Mouse (Mus musculus): ENCODE measurements at regions not wholly inside any gene's neighbourhood (a gene's known extent, or its start where the extent isn't known, plus 50 kb on each side); places are given as distances from the start of the nearest gene placed in this dataset.

DNA sequence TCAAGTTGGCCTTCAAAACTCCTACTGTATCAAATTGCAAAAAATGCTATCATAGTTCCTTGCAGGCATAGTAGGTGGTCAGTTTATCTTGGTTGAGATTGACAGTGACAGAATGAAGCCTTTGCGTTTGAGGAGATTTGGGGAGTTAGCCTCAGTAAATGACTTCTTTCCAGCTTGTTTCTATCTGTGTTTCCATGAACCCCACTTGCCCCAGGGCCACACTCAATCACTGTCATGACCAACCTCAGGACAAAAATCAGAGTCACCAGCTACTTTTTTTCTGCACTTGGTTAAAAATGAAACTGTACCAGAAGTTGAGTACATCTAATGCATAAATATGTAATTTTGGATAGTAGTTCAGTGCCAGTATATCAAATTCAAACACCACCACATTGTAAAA, 287.7 kb upstream of the Arid1b start:
- no peak for DNase-seq (ENCODE audit: low spot score)

DNA sequence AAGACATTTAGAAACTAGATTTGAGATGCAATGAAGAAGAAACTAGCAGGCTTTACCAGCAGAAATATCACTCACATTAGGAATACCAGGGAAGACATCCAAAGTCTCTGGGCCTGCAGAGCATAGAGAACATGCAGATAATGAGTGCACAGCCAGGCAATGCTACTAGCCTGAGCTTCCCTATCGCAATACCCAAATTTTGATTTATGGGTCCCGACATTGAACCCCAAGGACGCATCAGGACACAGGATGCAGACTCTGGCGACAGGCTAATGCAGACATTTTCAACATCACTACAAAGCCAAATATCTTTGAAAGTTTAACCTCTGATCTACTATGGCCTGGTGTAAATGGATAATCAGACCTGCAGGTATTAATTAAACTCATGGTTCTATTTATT, 273.1 kb upstream of the Arid1b start:
- DNase-seq (ENCODE audit: low spot score), result no peak

DNA sequence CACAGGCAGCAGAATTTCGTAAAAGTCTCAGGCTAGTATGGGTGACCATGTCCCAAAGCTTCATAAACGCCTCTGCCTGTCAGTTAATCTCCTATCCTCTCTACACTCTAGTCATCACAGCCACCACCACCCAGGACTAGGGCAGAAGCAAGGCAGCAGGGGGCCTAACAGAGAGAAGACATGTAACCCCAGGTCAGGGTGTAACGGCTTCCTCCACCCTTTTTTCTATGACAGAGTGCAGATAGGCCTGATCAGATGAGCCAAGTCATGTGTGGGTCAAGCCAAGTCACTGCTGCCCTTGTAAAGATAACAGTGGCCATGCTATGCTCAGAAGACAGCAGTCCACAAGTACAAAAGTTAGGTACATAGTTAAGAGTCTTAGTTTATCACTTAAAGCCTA, 270.1 kb upstream of the Arid1b start:
- no peak for DNase-seq (ENCODE audit: low spot score)

DNA sequence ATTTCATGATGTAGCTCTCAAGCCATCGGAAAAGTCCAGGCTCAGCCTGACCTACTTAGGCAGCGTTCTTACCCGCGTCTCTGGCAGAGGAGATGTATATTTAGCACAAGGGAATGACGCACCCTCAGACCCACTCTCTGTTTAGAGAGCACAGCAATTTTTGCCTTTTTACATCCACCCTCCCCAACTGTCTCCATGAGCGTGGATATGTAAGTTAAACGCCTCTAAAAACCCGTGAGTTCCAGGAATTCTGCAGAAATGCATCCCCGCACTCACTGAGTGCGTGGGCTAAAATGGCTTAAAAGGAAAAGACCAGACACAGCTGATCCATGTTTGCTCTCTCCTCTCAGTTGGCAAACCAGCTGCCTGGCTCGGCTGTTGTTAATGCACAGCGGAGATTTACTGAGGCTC, 267.8 kb upstream of the Arid1b start:
- DNase-seq (ENCODE audit: low spot score), result no peak

DNA sequence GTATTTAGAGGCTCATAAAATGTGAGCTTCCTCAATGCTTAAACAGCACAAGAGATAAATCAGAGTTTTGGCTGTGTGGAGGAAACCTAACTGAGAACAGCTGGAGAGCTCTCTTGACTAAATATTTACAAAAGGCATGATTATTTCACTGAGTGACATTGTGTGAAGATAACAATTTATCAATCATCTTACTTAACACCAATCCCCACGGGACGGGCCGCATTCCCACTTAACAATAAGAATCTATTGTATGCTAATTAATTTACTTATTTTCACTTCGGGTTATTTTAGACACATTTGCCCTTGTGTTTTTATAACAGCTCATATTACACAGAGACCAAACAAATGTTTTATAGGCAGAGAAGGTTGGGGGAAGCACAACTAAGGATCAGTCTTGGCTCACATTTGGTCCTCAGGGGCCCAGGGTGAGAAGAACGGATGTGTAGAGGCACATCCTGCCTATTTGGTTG, 259.7 kb upstream of the Arid1b start:
- DNase-seq (ENCODE audit: low spot score), result no peak

DNA sequence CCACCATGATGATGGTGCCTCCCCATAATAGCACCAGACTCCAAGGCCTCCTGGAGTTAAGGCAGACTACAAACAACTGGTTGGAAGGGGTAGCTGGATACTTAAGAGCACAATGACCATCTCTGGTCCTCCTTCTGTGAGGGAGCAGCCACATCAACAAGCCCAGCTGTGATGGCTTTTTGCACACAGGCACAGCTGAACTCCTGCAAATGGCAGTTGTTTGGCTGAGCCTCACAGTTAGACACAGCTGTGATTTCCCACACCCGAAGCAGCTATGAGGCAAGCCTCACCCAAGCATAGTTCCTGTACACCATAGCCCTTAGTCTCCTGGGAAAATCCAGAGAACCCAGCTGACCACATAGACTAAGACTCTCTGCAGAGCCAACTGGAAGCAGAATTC, 258.9 kb upstream of the Arid1b start:
- no peak for DNase-seq (ENCODE audit: low spot score)

DNA sequence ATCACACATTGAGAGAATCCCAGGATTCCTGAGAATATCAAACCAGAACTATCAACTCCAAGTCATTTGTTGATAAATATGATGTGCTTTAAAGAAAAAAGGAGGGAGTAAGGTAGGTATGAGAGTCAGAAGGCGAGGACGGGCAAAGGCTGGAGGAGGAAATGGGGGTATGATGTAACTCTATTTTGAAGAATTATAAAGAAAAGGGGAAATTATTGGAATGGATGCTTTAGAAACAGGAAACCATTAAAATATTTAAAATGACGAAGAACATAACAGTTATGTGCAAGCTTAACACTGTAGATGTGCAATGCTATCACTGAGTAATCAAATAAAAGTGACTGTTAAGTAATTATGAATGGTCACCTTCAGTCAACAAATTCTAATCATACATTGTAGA, 257.4 kb upstream of the Arid1b start:
- no peak for DNase-seq (ENCODE audit: low spot score)

DNA sequence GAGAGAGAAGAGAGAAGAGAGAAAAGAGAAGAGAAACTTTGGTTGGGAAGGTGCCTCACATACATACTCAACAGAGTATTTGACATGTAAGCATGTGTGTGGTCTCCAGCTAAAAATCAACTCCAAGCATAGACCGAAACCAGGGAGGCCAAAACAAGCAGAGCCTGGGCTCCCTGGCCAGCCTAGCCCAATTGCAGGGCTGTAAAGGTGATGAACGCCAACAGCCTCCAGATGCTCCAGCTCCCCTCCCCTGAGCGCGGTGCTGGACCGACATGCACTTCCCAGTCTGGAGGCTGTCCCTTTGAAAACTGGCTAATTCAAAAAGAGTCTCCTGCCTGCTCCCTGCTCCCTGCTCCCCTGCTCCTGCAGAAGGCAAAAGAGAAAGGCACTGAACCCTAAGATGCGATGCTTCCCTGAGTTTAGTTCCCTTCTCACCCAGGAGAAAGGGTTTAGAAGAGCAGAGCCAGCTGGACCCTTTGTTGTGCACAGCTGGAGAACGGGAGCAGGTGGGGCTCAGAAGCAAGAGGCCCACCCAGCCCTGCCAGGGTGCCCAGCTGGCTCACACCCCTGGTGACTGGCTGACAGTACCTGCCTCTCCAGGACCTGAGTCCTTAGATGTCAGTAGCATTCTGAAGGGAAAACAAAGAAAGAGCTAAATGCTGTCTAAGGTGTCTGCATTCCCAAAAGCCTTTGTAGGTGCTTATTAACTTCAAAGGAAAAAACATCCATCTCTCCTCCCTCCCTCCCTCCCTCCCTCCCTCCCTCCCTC, 255.2 kb upstream of the Arid1b start:
- DNase-seq (ENCODE audit: low spot score), result no peak

DNA sequence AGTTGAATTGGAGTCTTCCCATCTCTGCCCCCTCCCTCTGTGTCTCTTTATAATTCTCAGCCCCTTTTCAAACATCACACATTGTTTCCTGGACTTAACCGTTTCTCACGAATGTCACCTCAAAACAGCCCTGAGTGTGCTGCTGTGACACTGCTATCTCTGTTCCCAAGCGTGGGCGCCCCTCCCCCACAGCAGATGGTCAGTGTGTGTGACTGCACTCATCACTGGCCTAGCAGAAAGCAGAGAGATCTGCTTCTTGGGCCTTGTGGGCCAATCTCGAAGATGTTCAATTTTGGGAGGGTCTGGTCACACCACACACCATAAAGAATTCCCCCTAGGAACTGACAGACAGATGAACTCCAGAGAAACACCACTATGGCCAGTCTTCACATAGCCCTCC, 253.3 kb upstream of the Arid1b start:
- DNase-seq (ENCODE audit: low spot score), result no peak

DNA sequence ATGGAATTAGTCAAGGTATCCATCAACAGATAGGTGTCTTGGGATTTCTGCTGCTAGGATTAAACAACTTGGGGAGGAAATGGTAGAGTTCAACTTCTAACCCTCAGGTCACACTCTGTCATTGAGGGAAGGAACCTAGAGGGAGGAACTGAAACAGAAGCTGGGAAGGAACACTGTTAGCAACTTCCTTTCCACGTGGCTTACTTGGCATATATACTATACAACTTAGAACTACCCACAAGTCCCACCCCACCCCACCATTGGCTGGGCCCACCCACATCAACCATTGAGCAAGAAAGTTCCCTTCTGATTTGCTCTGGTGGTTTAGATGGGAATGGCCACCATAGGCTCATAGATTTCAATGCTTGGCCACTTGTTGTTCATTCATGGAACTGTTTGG, 251.8 kb upstream of the Arid1b start:
- no peak for DNase-seq (ENCODE audit: low spot score)

DNA sequence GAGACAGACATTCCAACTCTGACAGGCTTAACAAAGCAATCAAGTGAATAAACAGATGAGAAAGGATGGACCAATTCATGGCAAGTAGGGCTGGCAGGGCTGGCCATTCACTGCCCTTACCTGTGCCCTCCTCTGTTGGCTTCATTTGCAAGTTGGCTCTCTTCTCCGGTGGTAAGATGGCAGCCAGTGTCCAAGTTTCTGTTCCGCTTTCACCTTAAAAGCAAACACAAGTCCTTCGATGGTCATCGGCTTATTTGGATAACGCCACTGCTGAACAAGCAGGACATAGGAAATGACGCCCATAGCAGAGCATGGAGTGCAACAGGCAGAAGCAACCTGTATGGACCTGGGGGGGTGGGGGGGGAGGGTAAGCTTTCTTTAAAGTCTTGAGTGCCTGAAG, 231.2 kb upstream of the Arid1b start:
- no peak for DNase-seq (ENCODE audit: low spot score)

DNA sequence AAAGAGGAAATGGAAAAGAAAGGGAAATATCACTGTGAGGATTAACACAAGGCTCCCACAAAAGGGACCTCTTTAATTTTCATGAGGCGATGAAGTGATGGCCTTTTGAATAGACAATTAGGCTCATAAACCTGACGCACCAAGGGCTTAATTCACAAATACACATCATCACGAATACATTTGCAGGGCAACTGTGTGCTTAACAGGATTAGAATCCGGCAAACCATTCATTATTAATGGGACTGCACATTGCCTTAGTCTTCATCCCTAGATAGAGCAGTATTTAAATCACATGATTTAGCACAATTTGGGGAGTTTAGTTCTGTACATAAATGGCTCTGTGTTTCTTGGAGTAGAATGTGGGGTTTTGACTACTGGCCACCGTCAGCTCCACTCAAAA, 228.4 kb upstream of the Arid1b start:
- no peak for DNase-seq (ENCODE audit: low spot score)

DNA sequence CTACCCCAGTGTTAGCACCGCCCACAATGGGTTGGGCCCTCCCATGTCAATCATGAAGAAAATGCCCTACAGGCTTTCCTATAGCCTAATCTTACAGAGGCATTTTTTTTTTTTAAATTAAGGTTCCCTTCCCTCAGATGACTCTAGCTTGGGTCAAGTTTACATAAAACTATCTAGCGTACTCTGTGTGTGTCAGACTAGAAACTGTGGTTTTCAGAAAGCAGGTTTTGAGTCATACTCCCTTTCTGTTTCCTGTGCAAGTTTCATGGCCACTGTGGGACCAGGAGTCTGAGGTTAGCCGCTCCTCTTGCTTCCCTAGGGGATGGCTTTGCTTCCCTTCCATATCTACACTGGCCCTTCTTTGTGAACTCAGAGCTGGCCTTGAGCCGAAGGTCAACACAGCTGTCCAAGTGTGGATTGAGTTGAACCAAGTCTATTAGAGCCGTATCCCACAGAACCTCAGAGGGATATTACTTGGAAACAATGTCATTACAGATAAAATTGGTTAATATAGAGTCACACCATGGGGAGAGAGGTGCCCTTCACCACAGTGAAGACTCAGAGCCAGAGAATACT, 226.1 kb upstream of the Arid1b start:
- no peak for DNase-seq (ENCODE audit: low spot score)

DNA sequence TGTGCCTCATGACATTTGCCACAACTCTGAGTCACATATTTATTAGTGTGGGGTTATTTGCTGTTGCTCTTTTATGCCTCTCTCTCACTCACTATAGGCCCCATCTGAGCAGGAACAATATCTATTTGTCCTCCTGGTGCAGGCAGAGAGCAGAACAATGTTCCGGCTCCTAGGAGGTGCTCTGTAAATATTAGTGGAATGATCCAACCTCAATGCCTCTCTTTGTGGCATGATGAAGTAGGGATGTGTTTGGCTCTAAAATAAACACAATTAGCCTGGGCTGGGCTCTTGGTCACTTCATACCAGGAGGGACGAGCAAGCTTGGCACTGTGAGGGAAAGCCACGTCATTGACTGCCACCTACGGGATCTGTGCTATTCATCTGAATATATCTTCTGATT, 224.8 kb upstream of the Arid1b start:
- no peak for DNase-seq (ENCODE audit: low spot score)

DNA sequence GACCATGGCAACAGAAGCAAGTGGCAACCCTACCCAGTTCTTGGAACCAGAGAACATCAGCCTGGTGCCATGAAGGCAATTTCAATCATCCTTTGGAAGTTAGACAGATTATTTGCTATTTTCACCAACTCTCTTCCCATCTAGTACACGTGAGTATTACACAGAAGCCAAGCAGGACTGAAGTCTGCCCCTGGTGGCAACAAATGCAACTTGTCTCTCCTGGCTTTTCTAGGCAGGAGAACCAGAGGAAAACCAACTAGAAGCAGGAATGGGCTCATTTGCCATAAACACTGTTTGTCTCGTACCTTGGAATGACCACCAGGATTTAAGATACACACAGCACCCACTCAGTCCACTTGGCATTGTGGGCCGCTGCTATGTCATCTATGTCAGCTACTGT, 224.1 kb upstream of the Arid1b start:
- no peak for DNase-seq (ENCODE audit: low spot score)

DNA sequence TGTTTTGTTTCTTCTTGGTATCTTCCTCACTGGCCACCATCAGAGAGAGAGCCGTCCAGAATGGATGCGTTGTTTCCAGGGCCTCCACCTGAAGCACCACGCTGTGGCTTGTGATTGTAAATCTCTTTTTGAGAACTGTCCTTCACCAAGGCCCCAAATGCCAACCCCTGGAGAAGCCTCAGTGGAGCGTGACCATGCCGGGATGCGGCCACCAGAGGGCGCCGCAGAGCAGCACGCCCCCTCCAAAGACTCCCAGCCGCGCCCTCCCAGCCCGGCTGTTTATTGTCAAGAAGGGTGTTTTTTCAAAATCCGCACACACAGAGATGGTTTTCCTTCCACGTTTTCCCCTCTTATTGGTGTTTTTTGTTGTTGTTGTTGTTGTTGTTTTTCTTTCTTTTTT, 216.0 kb upstream of the Arid1b start:
- peak; percentile 61 for DNase-seq (ENCODE audit: low spot score)

DNA sequence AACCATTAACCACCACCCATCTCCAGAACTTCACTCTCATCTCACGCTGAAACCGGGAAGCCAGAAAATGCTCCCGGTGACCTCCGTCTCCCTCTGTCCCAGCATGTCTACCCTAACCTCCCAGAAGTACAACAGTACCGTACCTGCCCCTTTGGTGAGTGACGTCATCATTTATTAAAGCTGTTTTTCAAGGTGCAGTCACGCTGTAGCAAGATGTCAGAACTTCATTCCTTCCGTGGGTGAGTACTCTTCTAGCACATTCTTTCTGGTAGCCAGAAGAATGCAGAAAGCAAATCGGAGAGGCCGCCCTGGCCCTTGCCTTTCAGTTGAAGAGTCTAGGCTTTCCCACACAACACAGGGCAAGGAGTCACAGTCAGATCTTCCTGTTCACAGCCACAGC, 215.1 kb upstream of the Arid1b start:
- no peak for DNase-seq (ENCODE audit: low spot score)

DNA sequence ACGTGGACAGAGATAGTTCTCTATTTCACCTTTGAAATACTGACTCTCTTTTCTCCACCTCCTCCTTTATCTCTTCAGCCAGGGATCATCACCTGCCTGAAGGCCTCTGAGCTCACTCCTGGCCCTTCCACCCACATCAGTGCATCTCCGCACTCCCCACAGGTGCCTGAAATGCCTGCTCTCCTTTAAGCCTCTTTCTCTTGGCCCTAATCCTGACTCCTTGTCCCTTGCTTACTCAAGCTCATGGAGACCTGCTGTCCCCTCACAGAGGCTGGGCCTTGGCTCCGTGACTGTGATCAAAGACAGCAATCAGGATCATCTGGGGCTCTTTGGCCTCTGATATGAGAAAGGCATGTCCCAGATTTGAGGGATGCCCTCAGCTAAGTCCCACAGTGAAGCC, 212.5 kb upstream of the Arid1b start:
- no peak for DNase-seq (ENCODE audit: low spot score)

DNA sequence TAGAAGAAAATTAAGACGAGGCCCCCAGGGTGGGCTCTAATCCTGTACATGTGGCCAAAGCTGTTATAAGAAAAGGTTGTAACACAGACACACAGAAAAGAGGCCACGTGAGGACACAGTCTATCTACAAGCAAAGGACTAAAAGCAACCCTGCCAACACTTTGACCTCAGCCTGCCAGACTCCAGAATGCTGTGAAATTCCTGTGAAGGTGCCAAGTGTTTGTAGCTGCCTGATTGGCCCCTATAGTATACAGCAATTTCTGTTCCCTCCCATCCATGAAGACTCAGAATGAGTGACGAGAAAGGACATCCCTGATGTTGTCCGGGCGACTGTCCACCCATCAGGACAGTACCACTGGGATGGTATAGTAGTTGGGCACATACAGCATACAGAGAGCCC, 209.8 kb upstream of the Arid1b start:
- DNase-seq (ENCODE audit: low spot score), result no peak

DNA sequence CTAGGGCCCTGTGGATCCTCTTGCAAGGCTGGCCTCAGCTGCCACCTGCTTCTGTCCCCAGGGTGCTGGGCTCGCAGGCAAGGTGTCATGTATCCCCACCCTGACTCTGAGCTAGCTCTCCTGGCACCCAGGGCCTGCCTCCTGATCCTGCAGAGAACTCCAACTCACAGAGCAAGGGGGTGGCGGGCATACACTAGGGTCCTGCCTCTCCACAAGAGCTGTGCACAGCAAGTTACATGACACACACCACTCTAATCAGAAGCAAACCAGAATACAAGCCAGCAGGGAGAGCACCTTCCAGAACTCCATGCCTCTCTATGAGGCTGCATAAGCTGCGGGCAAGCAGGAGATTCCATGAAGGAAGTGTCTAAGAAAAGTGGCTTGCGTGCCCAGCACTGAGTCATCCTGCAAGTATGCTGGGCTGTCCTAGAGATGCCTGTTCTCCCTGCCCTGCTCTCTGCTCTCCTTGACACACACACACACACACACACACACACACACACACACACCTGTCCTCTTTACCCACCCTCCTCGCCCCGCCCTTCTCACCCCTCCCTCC, 208.8 kb upstream of the Arid1b start:
- DNase-seq (ENCODE audit: low spot score), result no peak

DNA sequence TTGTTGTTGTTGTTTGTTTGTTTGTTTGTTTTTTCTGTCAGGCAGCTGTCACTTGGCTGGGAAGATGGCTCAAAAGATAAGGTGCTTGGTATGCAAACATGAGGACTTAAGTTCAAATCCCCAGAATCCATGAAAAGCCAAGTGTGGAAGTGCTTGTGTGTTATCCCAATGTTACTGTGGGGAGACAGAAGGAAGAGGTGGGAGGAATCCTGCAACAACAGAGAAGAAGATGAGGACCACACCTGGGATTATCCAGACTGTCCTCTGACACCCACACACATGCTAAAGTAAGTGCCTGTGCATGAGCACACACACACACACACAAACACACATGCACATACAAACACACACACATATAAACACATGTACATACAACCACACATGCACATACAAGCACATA, 207.6 kb upstream of the Arid1b start:
- DNase-seq (ENCODE audit: low spot score), result no peak

DNA sequence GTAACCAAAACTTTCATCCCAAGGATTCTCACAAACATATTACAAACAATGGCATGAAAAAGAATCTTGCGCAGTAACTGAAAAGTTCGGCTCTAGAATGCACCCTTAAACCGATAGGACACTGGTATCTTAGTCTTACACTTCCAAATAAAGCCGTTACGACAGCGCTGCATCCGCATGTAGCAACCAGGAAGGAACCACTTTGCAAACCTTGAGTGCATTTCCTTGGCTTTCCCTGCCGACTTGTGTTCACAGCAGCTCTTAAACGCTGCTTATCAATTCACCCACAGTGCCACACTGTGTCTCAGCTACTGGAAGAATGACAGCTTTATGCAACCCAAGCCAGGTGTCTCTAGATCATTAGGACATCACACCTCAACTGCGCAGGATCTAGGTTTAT, 202.3 kb upstream of the Arid1b start:
- DNase-seq (ENCODE audit: low spot score), result no peak

DNA sequence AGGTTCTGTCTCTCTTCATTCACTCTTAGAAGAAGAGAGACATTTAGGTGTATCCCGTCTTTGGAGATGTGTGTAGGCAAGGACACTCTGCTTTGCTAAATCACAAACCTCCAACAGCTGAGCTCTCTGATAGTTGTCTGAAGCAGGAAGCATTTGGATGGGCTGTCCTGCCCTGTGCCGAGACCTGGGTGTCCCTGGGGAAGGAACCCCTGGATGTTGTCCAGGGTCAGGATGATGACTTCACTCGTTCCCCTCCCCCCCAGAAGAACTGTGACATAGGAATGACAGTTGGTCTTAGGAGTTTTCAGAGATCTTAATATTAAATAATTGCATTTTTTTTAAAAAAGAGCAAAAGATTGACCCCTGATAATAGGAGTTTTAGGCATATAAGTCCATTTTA, 197.9 kb upstream of the Arid1b start:
- no peak for DNase-seq (ENCODE audit: low spot score)

DNA sequence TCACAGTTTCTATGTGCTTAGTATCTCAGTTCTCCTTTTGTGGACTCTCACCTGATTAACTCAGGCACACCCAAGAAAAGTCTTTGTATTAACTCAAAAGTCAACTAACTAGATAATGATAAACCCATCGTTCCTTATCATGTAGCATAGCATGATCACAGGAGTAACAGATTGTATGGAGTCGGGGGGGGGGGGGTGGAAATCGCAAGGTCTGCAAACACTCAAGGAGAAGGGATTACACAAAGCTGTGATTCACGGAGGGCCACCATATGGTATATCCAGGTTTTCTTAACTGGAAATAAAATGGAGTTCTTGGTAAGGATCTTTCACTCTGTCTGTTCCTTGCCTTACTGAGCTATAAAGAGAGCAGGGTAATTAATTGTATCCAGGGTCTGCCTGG, 190.1 kb upstream of the Arid1b start:
- DNase-seq (ENCODE audit: low spot score), result no peak

Data from T-cell, adult 2 months (primary cell).